Mouse (Mus musculus) mouse embryonic stem cell (cell line): ENCODE results near the gene Cog2.

Experiments
- in situ Hi-C, 2 experiments: fragments of 300-500 bp; cut with MboI; formaldehyde crosslinking; loops; 1 replicate in 1 of 2; 3 replicates in 1 of 2; pipeline ENCODE4 v1.14.3; 2019 to 2020; ENCODE audit warnings: low sequenced_read_pairs in 2 of 2, low pct_unique_long_range_greater_than_20kb in 1 of 2, mixed read lengths in 1 of 2; ENCODE audit not compliant: unreplicated experiment in 1 of 2

Cog2 gene

GRCm38 (mm10) chr8:124508321-124508695, 12.3 kb upstream of the Cog2 start:
- in situ Hi-C loops, result no loop called here

- in situ Hi-C loops, result no loop called here
These were observed 11.4 kb upstream of the Cog2 start for GRCm38 (mm10) chr8:124509156-124509555.

GRCm38 (mm10) chr8:124516039-124516438, 4.5 kb upstream of the Cog2 start:
- in situ Hi-C loops, result no loop called here

GRCm38 (mm10) chr8:124516525-124516924, 4.0 kb upstream of the Cog2 start:
- in situ Hi-C loops, result no loop called here

GRCm38 (mm10) chr8:124517142-124517541, 3.4 kb upstream of the Cog2 start:
- in situ Hi-C loops, result no loop called here

- in situ Hi-C loops, result no loop called here
These were observed 1.4 kb downstream of the Cog2 start for GRCm38 (mm10) chr8:124521946-124522345.

- in situ Hi-C loops, result no loop called here
These were observed 5.7 kb downstream of the Cog2 start for GRCm38 (mm10) chr8:124526261-124526660.

GRCm38 (mm10) chr8:124530076-124530475, 9.5 kb downstream of the Cog2 start:
- in situ Hi-C loops, result no loop called here

GRCm38 (mm10) chr8:124530556-124530955, 10.0 kb downstream of the Cog2 start:
- in situ Hi-C loops, result no loop called here

- in situ Hi-C loops, result no loop called here
These were observed 10.4 kb downstream of the Cog2 start for GRCm38 (mm10) chr8:124530996-124531395.

GRCm38 (mm10) chr8:124532626-124533025, 12.1 kb downstream of the Cog2 start:
- in situ Hi-C loops, result no loop called here

GRCm38 (mm10) chr8:124535451-124535850, 14.9 kb downstream of the Cog2 start:
- in situ Hi-C loops, result no loop called here

GRCm38 (mm10) chr8:124540906-124541305, 20.3 kb downstream of the Cog2 start:
- in situ Hi-C loops, result no loop called here

GRCm38 (mm10) chr8:124542001-124542400, 21.4 kb downstream of the Cog2 start:
- in situ Hi-C loops, result no loop called here

- in situ Hi-C loops, result no loop called here
These were observed 22.7 kb downstream of the Cog2 start for GRCm38 (mm10) chr8:124543272-124543671.

- in situ Hi-C loops, result no loop called here
These were observed 25.8 kb downstream of the Cog2 start for GRCm38 (mm10) chr8:124546371-124546770.

GRCm38 (mm10) chr8:124546815-124547214, 26.2 kb downstream of the Cog2 start:
- in situ Hi-C loops, result no loop called here

GRCm38 (mm10) chr8:124547269-124547668, 26.7 kb downstream of the Cog2 start:
- in situ Hi-C loops, result no loop called here

GRCm38 (mm10) chr8:124548187-124548586, 27.6 kb downstream of the Cog2 start:
- in situ Hi-C loops, result no loop called here

GRCm38 (mm10) chr8:124551011-124551661, 30.6 kb downstream of the Cog2 start:
- in situ Hi-C loops, result no loop called here
